Mouse (Mus musculus): ENCODE data around the gene Msmp.

DNA sequence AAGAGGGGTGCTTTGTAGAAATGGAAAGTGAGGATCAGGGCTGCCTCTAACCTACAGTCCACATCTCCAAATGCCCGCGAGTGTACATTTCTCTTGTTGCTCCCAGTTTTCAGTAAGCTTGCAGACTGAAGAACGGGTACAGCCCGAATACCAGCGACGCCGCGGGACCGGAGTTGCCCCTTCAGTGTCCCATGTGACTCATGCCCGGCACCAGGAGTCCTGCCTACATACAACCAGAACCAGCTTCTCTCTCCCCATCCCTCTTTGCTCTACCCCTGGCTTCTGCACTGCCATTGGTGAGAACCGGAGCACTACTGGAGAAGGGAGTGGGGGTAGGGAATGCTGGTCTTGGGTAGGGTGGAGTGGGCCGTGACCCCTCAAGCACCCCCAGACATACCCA, 2.9 kb downstream of the Msmp start:
- TF ChIP-seq GATA1 (IDR thresholded peaks at IDR 0.05; ENCODE audit: borderline replicate concordance, low read length) (no peak), FLI1 (IDR thresholded peaks at IDR 0.05; ENCODE audit: low read length) (no peak)

Measured in megakaryocyte, embryonic 14.5 days (primary cell).